Mouse (Mus musculus) gastrocnemius, postnatal 4 days (tissue): ENCODE results near the gene Eid1. TPM values are rescaled to one million over a fixed set of nuclear protein-coding genes. Genes with fewer than 3 reads are reported as not detected.

Source experiments
- DNase-seq, 2 experiments: peaks; one replicate each; pipeline ENCODE4 v3.0.0; 2021 to 2022; ENCODE audit warnings: low spot score in 2 of 2, mixed read lengths in 2 of 2
- total RNA-seq, 2 experiments: library from RNA; stranded (reverse); gene quantifications; 2 replicates each; pipeline ENCODE4 v1.2.3; 2021

The Eid1 gene
- total RNA-seq, 2 experiments from 2014 or later = 115 TPM

- no peak for DNase-seq
Observed at GRCm38 (mm10) chr2:125667184-125667583, 5.7 kb upstream of the Eid1 start.

DNA sequence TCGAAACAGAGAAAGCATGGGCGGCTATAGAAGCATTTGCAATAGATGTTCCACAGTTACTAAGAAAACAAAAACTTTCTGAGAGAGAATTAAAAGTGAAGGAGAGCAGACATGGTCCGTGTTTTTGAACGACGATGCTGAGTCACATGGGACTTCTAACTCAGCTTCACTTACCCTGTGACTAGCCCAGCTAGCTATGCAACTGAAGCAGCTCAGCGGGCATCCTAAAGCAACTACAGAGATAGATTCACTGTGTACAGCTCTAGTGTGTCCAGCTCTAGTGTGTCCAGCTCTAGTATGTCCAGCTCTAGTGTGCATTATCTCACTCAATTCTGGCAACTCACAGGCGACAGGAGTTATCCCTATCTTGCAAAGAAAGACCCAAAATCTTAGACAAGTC lies 5.2 kb upstream of the Eid1 start:
- no peak for DNase-seq

GRCm38 (mm10) chr2:125670846-125671245 lies 2.0 kb upstream of the Eid1 start:
- no peak for DNase-seq

DNA sequence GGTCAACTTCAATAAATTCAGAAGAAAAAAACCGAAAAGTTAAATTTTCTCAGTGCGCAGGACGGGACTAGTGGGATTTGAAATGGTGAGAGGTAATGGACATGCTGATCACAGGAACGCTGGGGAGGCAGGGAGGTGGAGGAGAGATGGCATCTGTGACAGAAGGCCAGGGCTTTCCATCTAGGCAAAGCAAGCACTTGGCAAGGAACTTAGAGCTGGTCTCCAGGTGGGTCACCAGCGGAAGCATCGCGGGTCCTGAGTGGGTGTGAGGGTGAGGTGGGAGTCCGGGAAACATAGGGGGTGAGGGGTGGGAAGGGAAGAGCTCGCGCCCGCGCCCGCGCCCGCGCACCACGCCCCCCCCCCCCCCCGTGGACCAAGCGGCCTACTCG lies 333 bp upstream of the Eid1 start:
- peak in 1 of 2 experiments; percentile 19 for DNase-seq

DNA sequence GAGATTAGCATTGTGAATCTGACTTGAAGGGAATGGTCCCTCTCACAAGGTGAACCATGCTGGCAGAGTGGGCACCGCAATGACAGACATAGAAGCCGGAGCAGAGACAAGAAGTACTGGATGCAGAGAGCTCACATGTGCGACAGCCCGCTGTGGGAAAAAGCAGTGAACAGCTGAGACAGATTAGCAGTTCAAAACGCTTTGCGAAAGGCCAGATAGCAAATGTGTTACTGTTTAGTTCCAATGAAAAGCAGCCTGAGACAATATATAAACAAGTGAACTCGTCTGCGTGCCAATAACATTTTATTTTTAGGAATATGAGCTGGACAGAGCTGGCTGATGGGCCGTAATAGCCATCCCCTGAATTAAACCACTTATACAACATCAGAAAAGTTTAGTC lies 8.9 kb downstream of the Eid1 start:
- DNase-seq = no peak

- DNase-seq = no peak
Observed at GRCm38 (mm10) chr2:125683895-125684294, 11.0 kb downstream of the Eid1 start.

DNA sequence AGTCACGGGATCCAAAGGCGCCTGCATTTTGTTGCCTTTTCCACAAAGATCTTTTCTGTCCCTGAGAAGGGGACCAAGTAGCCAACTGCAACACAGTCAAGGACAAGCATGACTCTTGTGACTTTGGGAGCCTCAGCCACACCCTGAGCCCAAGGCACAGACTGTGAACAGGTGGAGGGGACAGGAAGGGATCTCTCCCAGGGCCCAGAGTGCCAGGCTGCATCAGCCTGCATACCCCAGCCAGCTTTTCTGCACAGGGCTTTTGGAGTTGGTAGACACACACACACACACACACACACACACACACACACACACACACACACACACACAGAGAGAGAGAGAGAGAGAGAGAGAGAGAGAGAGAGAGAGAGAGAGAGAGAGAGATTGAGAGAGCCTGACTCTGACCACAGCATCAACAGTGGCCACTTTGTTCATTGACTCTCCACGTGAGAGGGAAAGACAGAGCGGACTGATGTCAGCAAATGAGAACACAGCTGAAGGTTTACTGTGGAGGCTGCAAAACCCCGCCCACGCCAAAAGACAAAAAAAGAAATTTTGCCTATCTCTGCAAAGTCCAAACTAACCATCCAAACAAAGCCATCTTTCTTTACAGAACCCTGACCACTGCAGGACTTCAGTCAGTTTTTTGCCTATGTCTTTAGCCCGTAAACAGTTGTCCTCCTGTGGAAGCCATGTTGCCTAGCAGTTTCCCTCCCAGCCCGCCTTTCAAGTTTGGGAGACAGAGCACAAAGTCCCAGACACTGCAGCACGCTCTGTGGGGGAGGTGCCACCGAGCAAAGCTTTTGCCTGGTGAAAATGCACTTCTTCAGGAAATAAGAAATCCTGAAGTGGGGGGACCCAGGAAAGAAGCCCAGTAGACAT lies 11.9 kb downstream of the Eid1 start:
- no peak for DNase-seq

DNA sequence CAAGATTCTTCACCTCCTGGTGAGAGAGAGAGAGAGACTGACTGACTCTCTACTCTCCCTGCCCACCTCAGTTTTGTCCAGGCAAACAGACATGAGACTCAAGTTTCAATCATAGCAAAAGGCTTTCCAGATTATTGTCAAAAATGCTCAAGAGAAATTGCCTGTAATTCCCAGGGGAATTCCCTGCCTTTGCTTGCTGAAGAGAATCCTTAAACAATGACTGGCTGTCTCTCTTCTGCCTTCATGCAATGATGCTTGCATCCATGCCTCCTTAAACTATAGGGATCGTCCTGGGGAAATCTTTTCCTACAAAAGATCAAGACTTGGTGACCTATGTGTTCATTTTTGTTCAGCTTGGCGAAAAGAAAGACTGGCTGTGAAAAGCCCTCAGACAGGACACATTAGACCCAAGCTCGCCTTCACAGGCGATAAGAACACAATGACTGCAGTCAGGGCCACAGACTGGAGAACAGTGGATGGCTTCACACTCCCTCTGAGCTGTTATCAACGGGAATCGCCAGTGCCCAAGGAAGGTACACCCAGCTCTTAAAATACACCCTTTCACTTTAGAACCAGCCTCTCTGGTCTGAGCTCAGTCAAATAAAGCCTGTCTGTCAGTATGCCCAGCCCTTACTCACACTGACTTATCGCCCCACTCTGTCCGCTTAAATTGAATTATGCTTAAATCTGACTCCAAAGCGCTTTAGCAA lies 12.7 kb downstream of the Eid1 start:
- no peak for DNase-seq

- DNase-seq = no peak
Observed at GRCm38 (mm10) chr2:125692010-125692409, 19.1 kb downstream of the Eid1 start.

- no peak for DNase-seq
Observed at GRCm38 (mm10) chr2:125694798-125695197, 21.9 kb downstream of the Eid1 start.

DNA sequence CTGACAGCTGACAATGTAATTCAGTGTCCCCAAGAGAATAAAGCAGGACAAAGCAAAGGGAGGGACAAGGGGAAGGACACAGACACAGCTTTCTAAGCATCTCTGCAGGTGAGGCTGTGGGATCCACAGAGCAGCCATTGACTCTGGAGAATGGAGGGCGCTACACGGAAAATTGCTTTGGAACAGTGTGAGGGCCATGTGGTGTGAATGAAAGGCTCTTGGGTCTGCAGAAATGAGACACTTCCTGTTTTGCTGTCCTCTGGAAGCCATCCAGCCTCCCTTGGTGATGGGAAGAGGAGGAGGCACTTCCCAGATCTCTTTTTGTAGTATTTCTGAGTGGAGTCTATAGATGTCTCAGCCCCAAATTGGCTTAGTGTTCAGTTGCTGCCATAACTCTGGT lies 23.3 kb downstream of the Eid1 start:
- peak in 1 of 2 experiments; percentile 28 for DNase-seq

DNA sequence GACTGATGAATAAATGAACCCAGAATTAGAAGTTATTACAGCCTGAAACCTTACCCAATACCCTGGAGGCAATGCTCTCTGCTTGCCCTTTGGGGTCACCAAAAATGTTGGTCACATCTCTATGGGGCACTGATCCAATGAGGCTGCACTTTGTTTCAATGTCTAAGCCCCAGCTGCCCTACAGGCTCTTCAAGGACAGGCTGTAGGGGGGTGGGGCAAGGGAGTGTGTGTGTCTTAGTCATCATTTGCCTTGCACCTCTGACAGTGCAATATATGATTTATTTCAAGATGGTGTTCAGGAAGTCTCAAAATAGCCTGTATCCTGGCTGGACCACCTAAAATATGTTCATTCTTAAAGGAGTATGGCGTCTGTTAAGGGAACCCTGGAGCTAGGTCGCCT lies 28.7 kb downstream of the Eid1 start:
- DNase-seq = no peak

DNA sequence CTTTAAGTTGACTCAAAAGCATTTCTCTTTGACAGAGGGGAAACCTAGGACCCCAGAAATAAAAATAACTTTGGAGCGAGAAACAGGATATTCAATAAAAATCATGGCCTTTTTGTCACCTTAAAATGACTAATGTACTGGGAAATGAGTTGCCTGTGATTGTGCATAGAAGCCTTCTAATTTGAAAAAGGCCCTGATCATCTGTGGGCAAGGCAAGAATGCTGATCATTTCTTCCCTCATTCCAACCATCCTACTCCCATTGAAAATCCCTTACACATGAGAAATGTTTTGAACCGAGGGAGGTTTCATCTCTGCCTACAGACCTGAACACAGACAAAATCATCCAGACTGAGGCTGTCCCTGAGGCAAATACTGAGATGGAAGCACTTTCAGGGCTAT lies 30.0 kb downstream of the Eid1 start:
- no peak for DNase-seq

GRCm38 (mm10) chr2:125704907-125705631 lies 32.2 kb downstream of the Eid1 start:
- DNase-seq = no peak

- no peak for DNase-seq
Observed at GRCm38 (mm10) chr2:125706510-125706921, 33.6 kb downstream of the Eid1 start.

- no peak for DNase-seq
Observed at GRCm38 (mm10) chr2:125716599-125716998, 43.7 kb downstream of the Eid1 start.

DNA sequence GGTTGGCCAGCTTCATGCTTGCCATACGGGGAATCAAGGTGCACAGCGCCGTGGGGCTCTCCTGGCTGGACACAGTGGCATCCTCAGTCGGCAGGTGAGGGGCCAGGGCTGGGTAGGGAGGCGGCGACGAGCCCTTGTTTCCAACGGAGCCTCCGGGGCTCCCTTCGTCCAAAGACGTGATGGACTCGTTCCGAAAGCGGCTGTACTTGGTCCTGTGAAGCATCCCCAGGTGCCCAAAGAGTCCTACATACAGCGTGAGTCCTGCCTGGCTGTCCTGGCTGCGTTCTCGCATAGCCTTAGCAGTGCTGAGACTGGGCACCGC lies 50.2 kb downstream of the Eid1 start:
- DNase-seq = no peak

GRCm38 (mm10) chr2:125723408-125724085 lies 50.7 kb downstream of the Eid1 start:
- DNase-seq = peak in 1 of 2 experiments; percentile 60

DNA sequence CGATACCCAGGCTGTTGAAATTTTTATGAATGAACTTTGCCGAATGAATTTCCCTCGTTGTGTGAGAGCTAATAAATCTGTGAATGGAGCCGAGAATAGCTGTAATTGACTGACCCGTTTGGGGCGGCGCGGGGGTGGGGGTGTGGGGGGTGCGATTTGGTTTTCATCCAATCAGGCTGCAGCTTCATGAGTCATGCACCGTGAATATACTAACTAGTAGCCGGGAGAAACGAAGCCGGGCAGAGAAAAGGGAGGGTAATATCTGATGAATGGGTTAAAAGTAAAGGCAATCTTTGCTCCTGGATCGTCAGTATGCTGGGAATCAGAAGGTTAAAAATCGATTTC lies 51.2 kb downstream of the Eid1 start, which contains the start of gene Shc4:
Gene Shc4 (minus strand): TSS at position 63 of the 345 bp plus-strand sequence.
- peak in 1 of 2 experiments; percentile 18 for DNase-seq
